Mouse (Mus musculus): ENCODE data around the gene Slc17a7.
"Not testable (repeated sequence)": the region's sequence is repeated elsewhere in the genome, so short reads cannot be mapped to it uniquely, and the experiment has no call there.

The Slc17a7 gene

DNA sequence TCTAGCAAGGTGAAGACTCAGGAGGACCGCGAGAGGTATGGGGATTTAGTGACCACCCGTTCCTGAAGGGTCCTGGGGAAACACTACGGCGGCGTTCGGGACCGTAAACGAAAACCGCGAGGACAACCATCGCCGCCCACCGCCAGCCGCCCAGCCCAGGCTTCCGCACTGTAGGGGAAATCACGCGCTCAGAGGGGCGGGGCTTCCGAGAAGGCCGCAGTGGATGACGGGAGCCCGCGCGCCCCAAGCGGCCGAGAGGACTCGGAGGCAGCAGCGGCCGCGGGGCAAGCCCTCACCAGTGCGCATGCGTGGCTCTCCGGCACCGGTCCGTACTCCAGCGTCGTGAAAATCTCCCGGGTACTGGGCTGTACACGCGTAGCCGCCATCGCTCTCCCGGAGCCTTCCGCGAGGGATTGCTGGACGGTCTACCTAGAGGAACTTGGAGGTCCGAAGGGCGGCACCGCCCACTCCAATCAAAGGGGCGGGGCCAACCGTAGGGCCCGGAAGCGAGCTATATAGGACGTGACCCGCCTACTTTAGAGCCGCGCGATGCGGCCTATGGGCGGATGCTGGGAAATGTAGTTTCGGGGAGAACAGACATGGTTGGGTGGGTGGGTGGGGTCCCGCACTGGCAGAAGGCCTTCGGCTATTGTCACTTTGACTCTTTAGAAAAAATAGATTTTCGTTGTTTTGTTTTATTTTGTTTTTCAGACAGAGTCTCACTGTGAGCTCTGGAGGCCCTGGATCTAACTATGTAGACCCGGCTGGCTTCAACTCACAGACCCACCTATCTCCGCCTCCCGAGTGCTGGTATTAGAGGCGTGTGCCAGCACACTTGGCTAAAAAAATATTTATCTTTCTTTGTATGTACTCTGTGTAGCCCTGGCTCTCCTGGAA, 9.4 kb upstream of the Slc17a7 start, which contains the start of the genes Pih1d1 and Aldh16a1:
Pih1d1 (plus strand) TSS at position 208 of the 897 bp plus-strand sequence.
Aldh16a1 (minus strand) TSS at position 489 of the 897 bp plus-strand sequence.
- in situ Hi-C loops (cut with MseI, MboI) = no loop called here

- in situ Hi-C loops (cut with MseI, MboI) = no loop called here
Measured at GRCm38 (mm10) chr7:45154993-45155514, 8.7 kb upstream of the Slc17a7 start.

DNA sequence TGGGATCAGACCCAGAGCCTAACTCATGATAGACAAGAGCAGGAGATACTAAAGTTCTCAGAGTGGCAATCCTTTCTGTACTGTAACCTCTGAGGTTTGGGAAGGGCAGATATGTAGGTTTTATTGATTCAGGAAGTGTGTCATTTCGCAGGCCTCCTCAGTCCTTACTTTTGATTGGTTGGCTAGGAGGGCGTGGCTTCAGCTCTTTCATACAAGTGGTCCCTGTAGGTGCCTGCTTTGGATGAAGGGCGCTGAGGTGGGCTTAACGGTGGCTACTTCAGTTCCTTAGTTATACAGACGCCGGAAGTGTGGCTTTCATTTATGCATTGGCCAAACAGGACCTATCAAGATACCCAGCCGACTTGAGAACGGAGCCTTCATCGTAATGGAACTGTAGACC, 8.2 kb upstream of the Slc17a7 start:
- in situ Hi-C loops (cut with MseI, MboI) = no loop called here

DNA sequence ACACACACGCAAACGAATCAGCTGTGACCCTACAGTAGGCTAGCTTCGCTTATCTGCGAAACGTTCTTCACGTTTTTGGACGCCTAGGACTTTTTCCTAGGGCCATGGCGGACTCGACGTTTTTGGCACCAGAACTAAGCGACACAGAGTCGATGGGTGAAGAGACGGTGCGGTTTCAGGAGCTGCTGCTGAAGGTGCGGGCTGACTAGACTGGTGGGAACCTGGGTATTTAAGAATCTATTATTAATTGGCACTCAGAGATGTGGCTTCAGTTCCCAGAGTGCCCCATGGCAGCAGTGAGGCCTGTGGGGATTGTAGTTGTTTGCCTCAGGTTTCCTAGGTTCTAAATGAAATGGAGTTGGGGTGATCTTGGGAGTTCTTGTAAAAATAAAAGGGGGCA, 7.5 kb upstream of the Slc17a7 start:
- in situ Hi-C loops (cut with MseI, MboI) = no loop called here

- in situ Hi-C loops (cut with MseI, MboI) = no loop called here
Measured at GRCm38 (mm10) chr7:45157459-45157858, 6.3 kb upstream of the Slc17a7 start.

DNA sequence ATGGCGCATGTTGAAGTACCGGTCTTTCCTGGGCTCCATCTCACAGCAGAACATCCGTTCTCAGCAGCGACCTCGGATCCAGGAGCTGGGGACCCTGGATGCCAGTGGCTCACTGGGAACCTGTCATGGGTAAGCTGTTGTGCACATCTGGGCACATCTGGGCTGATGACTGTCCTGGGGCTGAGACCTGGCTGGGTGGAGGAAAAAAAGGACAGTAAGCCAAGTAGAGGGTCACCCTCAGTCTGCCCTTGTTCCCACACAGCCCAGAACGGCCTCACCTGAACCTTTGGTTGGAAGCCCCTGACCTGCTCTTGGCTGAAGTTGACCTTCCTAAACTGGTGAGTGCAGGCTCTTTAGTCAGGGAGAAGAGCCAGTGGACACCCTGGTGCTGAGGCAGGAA, 4.8 kb upstream of the Slc17a7 start:
- in situ Hi-C loops (cut with MseI, MboI) = no loop called here

- in situ Hi-C loops (cut with MseI, MboI) = loop anchor here in 1 of 2 experiments (5.0 kb wide), 1 partner anchor 42 kb away; the partner anchor contains the start of gene Ccdc155
Measured at GRCm38 (mm10) chr7:45160316-45160800, 3.4 kb upstream of the Slc17a7 start.

DNA sequence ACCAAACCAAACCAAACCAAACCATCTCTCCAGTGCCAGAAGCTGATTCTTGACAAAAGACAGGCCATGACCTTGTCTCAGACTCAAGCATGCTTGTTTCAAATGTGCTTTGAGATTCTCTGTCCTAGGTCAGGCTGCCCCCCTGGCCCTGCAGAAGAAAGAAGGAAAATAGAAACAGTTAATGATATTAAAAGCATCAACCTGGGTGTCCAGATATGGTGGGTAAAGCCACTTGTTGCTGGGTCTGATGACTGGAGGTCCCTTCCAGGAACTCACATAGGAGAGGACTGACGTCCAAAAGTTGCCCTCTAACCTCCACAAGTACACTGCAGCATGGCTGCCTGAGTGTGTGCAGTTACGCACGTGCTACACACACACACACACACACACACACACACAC, 2.9 kb upstream of the Slc17a7 start:
- in situ Hi-C loops (cut with MseI, MboI) = loop anchor here in 1 of 2 experiments (5.0 kb wide), 1 partner anchor 41 kb away; the partner anchor contains the start of gene Ccdc155

GRCm38 (mm10) chr7:45161612-45162473, 1.9 kb upstream of the Slc17a7 start:
- in situ Hi-C loops (cut with MseI, MboI) = loop anchor here in 1 of 2 experiments (5.0 kb wide), 1 partner anchor 40 kb away; the partner anchor contains the start of gene Ccdc155

- in situ Hi-C loops (cut with MseI, MboI) = loop anchor here in 1 of 2 experiments (5.0 kb wide), 1 partner anchor 40 kb away; the partner anchor contains the start of gene Ccdc155
Measured at GRCm38 (mm10) chr7:45162551-45162950, 1.2 kb upstream of the Slc17a7 start.

DNA sequence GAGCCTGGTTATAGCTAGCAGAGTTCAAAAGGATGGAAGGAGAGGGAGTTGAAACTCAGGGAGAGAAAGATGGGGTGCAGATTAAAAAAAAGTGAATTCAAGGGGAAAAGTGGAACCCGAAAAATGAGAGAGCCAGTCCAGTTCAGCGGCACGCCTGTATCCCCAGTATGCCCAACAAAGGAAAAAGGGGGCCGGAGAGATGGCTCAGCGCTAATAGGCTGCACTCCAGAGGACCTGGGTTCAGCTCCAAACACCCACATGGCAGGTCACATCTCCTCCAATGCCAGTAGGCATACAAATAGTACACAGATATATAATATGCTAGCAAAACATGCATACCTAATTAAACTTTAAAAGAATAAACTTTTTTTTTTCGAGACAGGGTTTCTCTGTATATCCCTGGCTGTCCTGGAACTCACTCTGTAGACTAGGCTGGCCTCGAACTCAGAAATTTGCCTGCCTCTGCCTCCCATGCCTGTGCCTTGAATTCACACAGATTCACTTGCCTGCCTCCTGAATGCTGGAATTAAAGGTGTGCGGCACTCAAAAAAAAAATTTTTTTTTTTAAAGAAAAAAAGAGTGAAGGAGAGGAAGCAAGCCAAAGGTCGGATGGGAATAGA, 643 bp upstream of the Slc17a7 start:
- in situ Hi-C loops (cut with MseI, MboI) = loop anchor here in 1 of 2 experiments (5.0 kb wide), 1 partner anchor 39 kb away; the partner anchor contains the start of gene Ccdc155

- in situ Hi-C loops (cut with MseI, MboI) = loop anchor here in 1 of 2 experiments (5.0 kb wide), 1 partner anchor 37 kb away; the partner anchor contains the start of gene Ccdc155
Measured at GRCm38 (mm10) chr7:45164833-45165232, 1.1 kb downstream of the Slc17a7 start.

DNA sequence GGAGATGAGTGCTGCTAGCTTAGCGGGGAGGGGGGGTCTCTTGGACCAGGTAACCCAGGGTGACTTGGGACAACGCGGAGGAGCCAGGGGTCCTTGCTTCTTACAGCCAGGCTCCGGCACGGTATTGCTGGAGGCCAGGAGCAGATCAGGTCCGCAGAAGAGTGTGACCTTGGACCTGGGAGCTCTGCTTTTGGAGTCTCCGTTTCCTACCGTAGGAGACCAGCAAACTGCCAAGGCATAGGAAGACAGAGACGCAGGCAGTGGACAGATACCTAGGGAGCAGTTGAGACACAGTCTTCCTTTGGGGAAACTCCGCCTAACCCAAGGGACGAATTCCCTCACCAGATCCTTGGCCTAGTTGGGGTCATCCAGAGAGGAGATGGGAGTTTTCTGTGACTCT, 2.0 kb downstream of the Slc17a7 start:
- in situ Hi-C loops (cut with MseI, MboI) = no loop called here

DNA sequence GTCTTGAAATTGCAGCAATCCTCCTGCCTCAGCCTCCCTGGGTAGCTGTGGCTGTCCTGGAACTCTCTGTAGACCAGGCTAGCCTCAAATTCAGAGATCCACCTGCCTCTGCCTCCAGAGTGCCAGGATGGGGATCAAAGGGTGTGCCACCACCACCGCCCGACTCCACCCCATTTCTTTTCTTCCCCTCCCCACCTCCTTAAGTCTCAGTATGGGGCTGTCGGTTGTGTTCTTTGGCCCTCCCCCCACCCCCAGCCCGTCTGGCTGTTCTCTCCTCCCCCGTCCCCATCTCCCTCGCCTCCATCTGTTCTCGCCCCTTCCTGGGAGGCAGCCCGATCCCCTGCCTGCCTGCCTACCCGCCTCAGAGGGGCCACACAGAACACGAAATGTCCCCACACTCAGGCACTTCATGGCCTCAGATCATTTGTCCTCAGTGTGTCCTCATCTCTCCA, 3.2 kb downstream of the Slc17a7 start:
- in situ Hi-C loops (cut with MseI, MboI) = no loop called here

- in situ Hi-C loops (cut with MseI, MboI) = no loop called here
Measured at GRCm38 (mm10) chr7:45167761-45168445, 4.2 kb downstream of the Slc17a7 start.

- in situ Hi-C loops (cut with MseI, MboI) = no loop called here
Measured at GRCm38 (mm10) chr7:45168656-45169055, 4.9 kb downstream of the Slc17a7 start.

GRCm38 (mm10) chr7:45169495-45169894, 5.7 kb downstream of the Slc17a7 start:
- in situ Hi-C loops (cut with MseI, MboI) = no loop called here

DNA sequence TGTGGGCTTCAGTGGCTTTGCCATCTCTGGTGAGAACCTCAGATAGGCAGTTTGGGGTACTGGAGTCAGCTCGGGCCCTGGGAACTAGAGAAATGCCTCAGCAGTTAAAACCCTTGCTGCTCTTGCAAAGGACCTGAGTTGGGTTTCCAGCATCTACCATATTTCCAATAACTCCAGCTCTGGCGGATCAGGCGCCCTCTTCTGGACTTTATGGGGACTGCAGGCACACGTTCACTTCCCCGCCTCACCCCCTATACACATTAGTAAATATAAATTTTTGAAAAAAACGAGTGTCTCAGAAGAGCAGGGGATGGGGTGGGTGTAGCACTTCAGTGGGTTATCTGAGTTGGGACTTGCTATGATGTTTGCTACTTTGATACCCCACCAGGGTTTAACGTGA, 9.2 kb downstream of the Slc17a7 start:
- in situ Hi-C loops (cut with MseI, MboI) = no loop called here

DNA sequence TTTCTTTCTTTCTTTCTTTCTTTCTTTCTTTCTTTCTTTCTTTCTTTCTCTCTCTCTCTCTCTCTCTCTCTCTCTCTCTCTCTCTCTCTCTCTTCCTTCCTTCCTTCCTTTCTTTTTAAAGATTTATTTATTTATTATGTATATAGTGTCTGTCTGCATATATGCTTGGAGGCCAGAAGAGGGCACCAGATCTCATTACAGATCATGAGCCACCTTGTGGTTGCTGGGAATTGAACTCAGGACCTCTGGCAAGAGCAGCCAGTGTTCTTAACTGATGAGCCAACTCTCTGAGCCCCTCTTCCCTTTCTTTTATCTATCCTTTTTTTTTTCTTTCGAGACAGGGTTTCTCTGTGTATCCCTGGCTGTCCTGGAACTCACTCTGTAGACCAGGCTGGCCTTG, 10.0 kb downstream of the Slc17a7 start:
- in situ Hi-C loops (cut with MseI, MboI) = not testable (repeated sequence)

Measured in mouse trophoblast stem cell (cell line).